Mouse (Mus musculus): ENCODE data around the gene Ap2m1. TPM values are rescaled to one million over a fixed set of nuclear protein-coding genes. Genes with fewer than 3 reads are reported as not detected.
A peak's percentile ranks its signal among the peaks of the same experiment; 100 is the strongest.

Gene Ap2m1
- total and polyA plus RNA-seq, 3 experiments = 319 to 415 (median 343) TPM

GRCm38 (mm10) chr16:20589939-20590679, 54.8 kb downstream of the Ap2m1 start:
- H3K9me3 ChIP-seq (replicated peaks; ENCODE audit: low read length) = peaks cover 7% of the 10 kb centered on the region
- DNase-seq (ENCODE audit: extremely low read depth) = no peak
- H3K9ac ChIP-seq (ENCODE audit: insufficient read depth, low read depth) = no peak overlapping the region

GRCm38 (mm10) chr16:20590680-20591038, 55.4 kb downstream of the Ap2m1 start:
- dilution Hi-C loops (cut with MboI; ENCODE audit: extremely low pct_ligation_motif_present, extremely low pct_unique_long_range_greater_than_20kb, low sequenced_read_pairs) = no loop called here
- no peak overlapping the region for H3K9ac ChIP-seq (ENCODE audit: insufficient read depth, low read depth)
- H3K79me2 ChIP-seq (replicated peaks; ENCODE audit: control insufficient read depth, extremely low read depth, insufficient read depth, poor library complexity, severe bottlenecking) = no peaks in the 10 kb centered on the region
- H3K4me3 ChIP-seq (replicated peaks in 1 of 3; ENCODE audit: low read depth in 2 of 3, low read length in 2 of 3, poor library complexity in 1 of 3) = no peak overlapping the region
- H3K4me1 ChIP-seq (ENCODE audit: control insufficient read depth in 1 of 2, insufficient read depth in 2 of 2) = peaks cover 0 to 11% of the 10 kb centered on the region in 2 experiments; a peak in 2 of 4 replicates
- peaks cover 75% of the 10 kb centered on the region for H3K27me3 ChIP-seq (replicated peaks)
- H3K4me2 ChIP-seq (ENCODE audit: insufficient read depth, low read depth, poor library complexity, severe bottlenecking) = no peak overlapping the region
- in situ Hi-C loops (cut with MboI; ENCODE audit: low pct_ligation_motif_present, low pct_unique_long_range_greater_than_20kb, low sequenced_read_pairs) = no loop called here
- TF ChIP-seq JUND (conservative IDR thresholded peaks at IDR 0.05; ENCODE audit: low read depth, low read length) (no peak), ZC3H11A (IDR thresholded peaks at IDR 0.05; ENCODE audit: low read depth, low read length) (no peak), ZMIZ1 (IDR thresholded peaks at IDR 0.05; ENCODE audit: low read depth, low read length) (no peak), CTCF (conservative IDR thresholded peaks at IDR 0.05 in 1 of 2, IDR thresholded peaks at IDR 0.05 in 1 of 2; ENCODE audit: low read depth in 2 of 2, low read length in 2 of 2) (no peak), USF2 (conservative IDR thresholded peaks at IDR 0.05; ENCODE audit: low read depth, low read length) (no peak), KAT2A (IDR thresholded peaks at IDR 0.05; ENCODE audit: insufficient replicate concordance, low read length) (no peak), RAD21 (IDR thresholded peaks at IDR 0.05; ENCODE audit: low read depth, low read length) (no peak), GABPA (IDR thresholded peaks at IDR 0.05; ENCODE audit: insufficient replicate concordance, low read depth, low read length) (no peak), POLR2AphosphoS2 (IDR thresholded peaks at IDR 0.05; ENCODE audit: low read depth, low read length) (no peak)
- no peak overlapping the region for H3K27ac ChIP-seq (ENCODE audit: insufficient read depth, low read depth)
- DNase-seq (ENCODE audit: extremely low read depth) = no peak
- H3K9me3 ChIP-seq (replicated peaks; ENCODE audit: low read length) = peaks cover 7% of the 10 kb centered on the region
- no peaks in the 10 kb centered on the region for H3K36me3 ChIP-seq (replicated peaks in 1 of 2; ENCODE audit: control insufficient read depth in 1 of 2, insufficient read depth in 1 of 2, low read length in 1 of 2)

More at GRCm38 (mm10) chr16:20589939-20590679, 54.8 kb downstream of the Ap2m1 start:
- Histone ChIP-seq H3K4me2 (ENCODE audit: insufficient read depth, low read depth, poor library complexity, severe bottlenecking) (peak overlapping the region; percentile 73), H3K27me3 (replicated peaks) (peaks cover 69% of the 10 kb centered on the region), H3K79me2 (replicated peaks; ENCODE audit: control insufficient read depth, extremely low read depth, insufficient read depth, poor library complexity, severe bottlenecking) (no peaks in the 10 kb centered on the region), H3K4me1 (ENCODE audit: control insufficient read depth in 1 of 2, insufficient read depth in 2 of 2) (peaks cover 0 to 11% of the 10 kb centered on the region in 2 experiments; a peak in 2 of 4 replicates), H3K4me3 (replicated peaks in 1 of 3; ENCODE audit: low read depth in 2 of 3, low read length in 2 of 3, poor library complexity in 1 of 3) (peak overlapping the region in 1 of 3 experiments; percentile 25), H3K36me3 (replicated peaks in 1 of 2; ENCODE audit: control insufficient read depth in 1 of 2, insufficient read depth in 1 of 2, low read length in 1 of 2) (no peaks in the 10 kb centered on the region), H3K27ac (ENCODE audit: insufficient read depth, low read depth) (no peak overlapping the region)
- in situ Hi-C loops (cut with MboI; ENCODE audit: low pct_ligation_motif_present, low pct_unique_long_range_greater_than_20kb, low sequenced_read_pairs) = no loop called here
- TF ChIP-seq MXI1 (IDR thresholded peaks at IDR 0.05; ENCODE audit: low read depth, low read length) = no peak
- no peak for TF ChIP-seq RAD21 (IDR thresholded peaks at IDR 0.05; ENCODE audit: low read depth, low read length)
- TF ChIP-seq USF2 (conservative IDR thresholded peaks at IDR 0.05; ENCODE audit: low read depth, low read length) = no peak
- no peak for TF ChIP-seq USF1 (IDR thresholded peaks at IDR 0.05; ENCODE audit: low read depth, low read length)
- no peak for TF ChIP-seq TBP (conservative IDR thresholded peaks at IDR 0.05; ENCODE audit: low read depth, low read length)
- no peak for TF ChIP-seq EP300 (IDR thresholded peaks at IDR 0.05; ENCODE audit: low read length)
- no peak for TF ChIP-seq RCOR1 (conservative IDR thresholded peaks at IDR 0.05; ENCODE audit: low read depth, low read length)
- TF ChIP-seq NELFE (IDR thresholded peaks at IDR 0.05; ENCODE audit: low read depth, low read length) = no peak
- no peak for TF ChIP-seq IRF4 (IDR thresholded peaks at IDR 0.05; ENCODE audit: low read depth, low read length)
- no peak for TF ChIP-seq GABPA (IDR thresholded peaks at IDR 0.05; ENCODE audit: insufficient replicate concordance, low read depth, low read length)
- TF ChIP-seq SIN3A (IDR thresholded peaks at IDR 0.05; ENCODE audit: low read length) = no peak
- TF ChIP-seq ETS1 (conservative IDR thresholded peaks at IDR 0.05; ENCODE audit: low read depth, low read length) = no peak
- TF ChIP-seq ZMIZ1 (IDR thresholded peaks at IDR 0.05; ENCODE audit: low read depth, low read length) = no peak
- no peak for TF ChIP-seq PAX5 (IDR thresholded peaks at IDR 0.05; ENCODE audit: low read length)
- dilution Hi-C loops (cut with MboI; ENCODE audit: extremely low pct_ligation_motif_present, extremely low pct_unique_long_range_greater_than_20kb, low sequenced_read_pairs) = no loop called here

Data from CH12.LX (cell line).